Mouse (Mus musculus) testis, adult 2 months (tissue): ENCODE measurements around the gene Tspan17.

ENCODE experiments used
- CTCF ChIP-seq: fragments of 200-500 bp; IDR thresholded peaks from 2 replicates; pipeline ENCODE4 v1.5.1; 2012; ENCODE audit warnings: low read depth, mild to moderate bottlenecking, inconsistent platforms, low read length, moderate library complexity; ENCODE audit not compliant: control insufficient read depth, insufficient read depth, insufficient replicate concordance
- POLR2A ChIP-seq: fragments of 200-500 bp; IDR thresholded peaks from 2 replicates; pipeline ENCODE4 v1.6.1; 2012; ENCODE audit warnings: low read depth, mild to moderate bottlenecking, inconsistent platforms, low read length, moderate library complexity; ENCODE audit not compliant: control insufficient read depth

DNA sequence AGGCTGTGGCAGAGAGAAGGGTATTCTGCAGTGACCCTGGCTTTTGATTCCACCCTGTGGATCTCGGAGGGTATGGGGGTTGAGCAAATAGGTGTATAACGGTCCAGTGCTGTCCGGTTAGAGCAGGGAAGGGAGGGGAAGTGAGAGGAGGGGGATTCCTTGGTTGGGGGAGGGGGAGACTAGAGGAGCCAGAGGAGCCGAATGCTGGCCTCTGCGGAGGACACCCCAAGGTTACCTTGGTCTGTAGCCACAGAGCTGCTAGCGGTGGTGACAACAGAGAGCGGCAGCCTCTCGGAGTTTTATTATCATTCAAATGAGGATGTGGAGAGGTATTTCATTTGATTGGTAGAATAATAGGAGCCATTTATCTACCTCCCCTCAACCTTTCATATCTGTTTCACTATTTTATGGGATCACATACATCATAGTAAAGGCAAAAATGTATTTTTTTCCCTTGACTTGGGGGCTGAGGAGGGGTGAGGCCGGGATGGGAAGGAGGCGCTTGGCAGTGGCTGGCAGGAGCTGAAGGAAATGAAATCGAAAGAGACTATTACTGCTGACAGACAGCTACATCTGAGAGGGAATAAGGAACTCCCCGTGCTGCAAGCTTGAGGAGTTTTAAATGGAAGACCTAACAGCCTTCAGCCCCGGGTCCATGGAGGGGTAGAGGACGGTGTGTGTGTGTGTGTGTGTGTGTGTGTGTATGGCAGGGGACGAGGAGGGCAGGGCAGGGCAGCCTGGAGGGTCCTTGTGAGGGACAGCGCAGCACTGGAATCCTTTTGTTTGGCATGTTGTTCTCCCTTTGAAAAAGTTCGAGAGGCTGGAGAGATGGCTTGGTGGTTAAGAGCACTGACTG lies 29.4 kb downstream of the Tspan17 start:
- TF ChIP-seq POLR2A: no peak
- TF ChIP-seq CTCF: no peak
